Mouse (Mus musculus) embryo, embryonic 11 days (tissue): ENCODE measurements at regions not wholly inside any gene's neighbourhood (a gene's known extent, or its start where the extent isn't known, plus 50 kb on each side); places are given as distances from the start of the nearest gene placed in this dataset.
"Not testable (repeated sequence)": the region's sequence is repeated elsewhere in the genome, so short reads cannot be mapped to it uniquely, and the experiment has no call there.

Experiments used
- DNase-seq: peaks from one replicate; pipeline ENCODE4 v3.0.0-alpha.2; 2015

DNA sequence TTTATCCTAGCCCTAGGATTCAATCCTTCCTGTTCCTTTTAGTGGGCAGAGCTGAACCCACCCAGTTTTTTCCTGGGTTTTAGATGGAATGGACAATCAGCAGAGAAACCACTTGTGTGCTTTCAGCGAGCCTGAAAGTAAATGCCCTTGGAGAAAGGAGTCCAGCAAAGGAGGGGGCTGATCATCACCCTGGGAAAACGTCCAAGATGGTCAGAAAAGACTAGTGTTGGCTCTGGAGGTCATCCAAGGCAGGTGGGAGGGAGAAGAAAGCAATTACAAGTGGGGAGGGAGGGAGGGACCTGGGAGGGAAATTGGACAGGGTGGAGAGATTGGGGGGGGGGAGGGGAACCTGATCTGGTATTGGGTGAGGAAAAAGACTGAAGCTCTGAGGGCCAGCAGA is 55.6 kb upstream of the Zfp366 start:
- DNase-seq: no peak

DNA sequence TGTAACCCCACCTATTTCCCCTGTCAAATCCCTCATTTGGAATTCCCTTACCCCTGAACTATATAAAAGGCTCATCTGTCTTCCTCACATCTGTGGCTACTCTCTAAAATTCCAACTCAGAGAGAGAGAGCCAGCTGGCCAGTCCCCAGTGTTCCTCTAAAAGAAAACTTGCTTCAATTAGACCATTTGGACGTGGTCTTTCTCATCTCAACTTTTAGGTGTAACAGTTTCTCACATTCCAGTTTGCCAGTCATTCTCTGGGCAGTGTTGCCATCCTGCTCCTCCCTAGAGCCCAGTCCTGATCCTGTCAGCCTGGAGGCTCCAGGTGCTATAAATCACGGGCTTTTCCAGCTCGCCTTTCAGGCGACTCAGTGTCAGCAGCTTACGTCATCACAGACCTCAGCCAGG is 56.3 kb upstream of the Zfp366 start:
- no peak for DNase-seq

DNA sequence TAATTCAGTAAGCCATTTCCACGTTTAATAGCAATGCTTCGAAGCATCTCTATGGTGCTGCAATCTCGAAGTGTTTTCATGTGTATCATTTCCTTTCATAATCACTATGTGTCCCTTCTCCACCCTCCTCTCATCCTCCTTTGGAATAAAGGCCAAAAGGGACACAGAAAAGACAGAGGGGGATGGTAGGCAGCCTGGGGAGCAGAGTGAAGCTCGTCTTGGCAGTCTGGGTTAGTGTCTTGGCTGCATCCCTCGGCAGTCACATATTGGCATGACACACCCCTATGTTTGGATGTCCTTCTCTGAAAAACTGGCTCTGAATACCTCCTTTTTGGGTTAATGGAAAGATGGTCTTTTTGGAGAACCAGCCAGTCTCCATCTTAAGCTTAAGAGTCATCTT is 56.9 kb upstream of the Zfp366 start:
- no peak for DNase-seq

DNA sequence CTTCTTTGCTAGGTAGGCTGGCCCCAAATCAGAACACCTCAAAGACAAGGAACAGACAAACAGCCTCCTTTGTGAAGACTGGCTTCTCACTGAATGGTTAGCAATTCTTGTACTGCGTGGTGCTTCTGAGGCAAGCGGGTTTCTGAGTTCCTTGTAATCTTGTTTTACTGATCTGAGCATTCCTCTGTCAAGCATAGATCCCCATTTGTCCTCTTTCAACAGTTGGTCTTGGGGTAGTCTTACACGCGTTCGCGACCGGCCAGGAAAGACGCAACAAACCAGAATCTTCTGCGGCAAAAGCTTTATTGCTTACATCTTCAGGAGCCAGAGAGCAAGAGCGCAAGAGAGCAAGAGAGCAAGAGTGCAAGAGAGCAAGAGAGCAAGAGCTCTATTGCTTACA is 57.7 kb upstream of the Zfp366 start:
- DNase-seq: not testable (repeated sequence)

DNA sequence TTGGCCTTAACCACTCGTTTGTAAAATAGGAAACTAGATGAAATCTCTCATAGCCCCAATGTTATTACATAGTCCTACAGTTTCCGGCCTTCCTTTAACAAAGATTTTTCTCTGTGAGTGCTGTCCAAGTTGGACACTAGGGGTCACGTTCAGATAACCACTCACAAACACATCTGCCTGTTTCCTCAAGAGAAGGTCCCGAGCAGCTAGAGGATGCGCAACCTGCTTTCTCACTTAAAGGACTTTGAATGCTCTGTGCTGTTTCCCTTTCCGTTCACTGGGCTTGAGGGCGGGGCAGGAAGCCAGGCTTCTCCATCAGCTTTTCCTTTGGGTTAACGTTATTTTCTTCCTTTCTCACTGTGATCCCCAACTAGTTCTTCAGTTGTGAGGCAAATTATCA is 58.1 kb upstream of the Zfp366 start:
- DNase-seq: no peak

DNA sequence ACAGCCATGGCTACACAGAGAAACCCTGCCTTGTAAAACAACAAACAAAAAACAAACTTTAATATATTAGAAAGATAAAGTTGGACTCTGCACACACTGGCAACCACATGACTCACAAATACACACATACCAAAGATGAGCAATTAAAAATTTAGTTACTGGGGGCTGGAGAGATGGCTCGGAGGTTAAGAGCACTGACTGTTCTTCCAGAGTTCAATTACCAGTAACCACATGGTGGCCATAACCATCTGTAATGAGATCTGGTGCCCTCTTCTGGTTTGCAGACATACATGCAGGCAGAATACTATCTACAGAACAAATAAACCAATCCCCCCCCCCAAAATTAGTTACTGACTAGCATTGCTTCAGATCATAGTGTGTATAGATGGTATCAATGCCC is 58.7 kb upstream of the Zfp366 start:
- DNase-seq: no peak

DNA sequence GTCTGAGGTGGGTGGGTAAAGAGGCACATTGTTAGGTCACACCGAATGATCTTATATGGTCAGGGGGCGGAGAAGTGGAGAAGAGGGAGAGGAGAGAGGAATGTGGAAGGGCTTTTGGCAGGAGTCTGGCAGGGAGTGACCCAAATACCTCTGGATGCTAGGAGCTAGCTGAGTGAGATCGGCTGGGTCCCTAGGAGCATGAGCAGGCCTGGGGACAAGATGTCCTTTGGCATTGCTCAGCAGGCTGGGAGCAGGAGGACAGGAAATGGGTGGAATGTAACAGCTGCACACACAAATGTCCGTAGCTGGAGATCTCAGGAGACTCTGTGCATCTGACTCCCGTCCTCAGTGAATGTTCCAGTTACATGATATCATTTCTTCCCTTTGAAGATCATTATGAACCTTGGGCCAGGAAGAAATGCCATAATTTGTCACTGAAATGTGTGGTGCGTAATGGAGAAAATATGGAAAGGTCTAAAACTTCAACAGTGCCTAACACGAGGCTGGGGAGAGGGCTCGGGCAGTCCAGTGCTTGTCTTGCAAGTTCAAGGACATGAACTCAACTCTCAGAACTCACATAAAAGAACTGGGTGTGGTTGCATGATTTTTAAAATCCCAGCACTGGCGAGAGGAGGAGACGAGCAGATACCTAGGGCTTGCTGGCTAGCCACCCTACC is 59.6 kb upstream of the Zfp366 start:
- DNase-seq: no peak

DNA sequence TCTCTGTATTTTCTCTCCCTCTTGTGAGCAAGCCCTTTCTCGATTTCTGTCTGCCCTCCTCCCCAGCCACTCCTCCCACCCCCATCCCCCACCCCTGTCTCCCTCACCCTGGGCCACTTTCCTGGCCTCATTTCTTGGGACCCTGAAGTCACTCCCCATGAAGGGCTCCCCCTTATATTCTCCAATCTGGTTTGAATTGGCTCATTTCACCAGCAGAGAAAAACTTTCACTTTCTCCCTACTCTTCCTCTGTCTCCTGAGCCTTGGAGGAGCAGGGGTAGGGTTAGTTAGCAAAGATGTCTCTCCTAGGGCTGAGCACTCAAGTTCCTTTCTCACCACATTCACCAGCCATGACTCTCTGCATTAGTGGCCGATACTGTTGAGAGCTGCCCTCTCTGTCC is 60.5 kb upstream of the Zfp366 start:
- no peak for DNase-seq

DNA sequence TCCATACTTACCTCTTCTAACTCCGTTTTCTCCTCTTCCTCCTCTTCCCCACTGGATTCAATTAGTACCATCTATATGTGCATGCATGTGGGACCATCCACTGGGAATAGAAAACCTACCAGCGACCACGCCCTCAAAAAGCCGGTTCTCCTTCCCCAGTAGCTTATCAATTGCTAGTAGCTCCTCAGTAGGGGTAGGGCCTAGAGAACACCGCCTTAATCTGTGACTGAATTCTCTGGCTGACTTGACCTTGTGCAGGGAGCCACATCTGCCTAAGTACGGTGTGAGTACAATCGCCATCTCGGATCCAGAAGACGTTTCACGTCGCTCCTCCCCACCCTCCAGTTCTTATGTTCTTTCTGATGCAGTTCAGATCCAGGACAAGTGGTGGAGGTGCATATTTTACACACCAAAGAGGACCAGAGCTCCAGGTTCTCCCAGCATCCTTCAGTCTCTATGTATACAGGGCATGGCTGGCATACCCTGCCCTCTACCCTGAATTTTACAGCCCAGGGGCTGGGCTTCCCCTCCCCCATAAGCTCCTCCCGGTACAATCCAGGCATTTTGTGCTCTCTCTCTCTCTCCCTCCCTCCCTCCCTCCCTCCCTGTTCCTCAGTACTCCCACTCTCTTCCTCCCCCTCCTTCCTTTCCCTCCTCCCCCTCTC is 61.0 kb upstream of the Zfp366 start:
- no peak for DNase-seq

DNA sequence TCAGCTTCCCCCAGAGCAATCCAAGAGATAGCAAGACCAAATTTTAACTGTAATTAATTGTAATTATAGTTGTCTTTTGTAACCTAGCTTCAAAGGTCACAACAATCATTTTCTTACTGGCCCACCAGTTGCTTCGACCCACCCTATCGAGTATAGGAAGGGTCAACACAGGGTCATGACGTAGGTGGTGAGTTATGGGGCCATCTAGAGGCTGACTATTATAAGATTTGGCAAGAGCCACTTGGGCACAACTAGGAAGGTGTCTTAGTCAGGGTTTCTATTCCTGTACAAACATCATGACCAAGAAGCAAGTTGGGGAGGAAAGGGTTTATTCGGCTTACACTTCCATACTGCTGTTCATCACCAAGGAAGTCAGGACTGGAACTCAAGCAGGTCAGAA is 62.1 kb upstream of the Zfp366 start:
- not testable (repeated sequence) for DNase-seq

DNA sequence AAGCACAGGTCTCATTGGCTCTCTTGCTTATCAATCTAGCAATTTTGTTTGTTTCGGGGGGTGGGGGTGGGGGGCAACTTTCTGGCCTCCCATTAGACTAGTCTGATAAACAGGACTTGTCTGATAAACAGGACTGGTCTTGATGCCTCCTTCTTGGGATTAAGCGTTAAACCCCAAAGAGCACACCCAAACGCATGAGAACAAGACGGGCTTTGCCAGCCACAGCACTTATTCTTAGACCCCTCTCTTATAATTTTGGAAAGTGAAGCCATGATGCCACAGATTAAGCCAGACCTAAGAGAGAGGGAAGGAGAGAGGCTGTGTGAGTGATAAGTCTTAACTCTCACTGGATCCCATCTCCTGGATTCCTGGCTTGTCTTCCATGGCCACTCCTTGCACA is 63.5 kb upstream of the Zfp366 start:
- no peak for DNase-seq

DNA sequence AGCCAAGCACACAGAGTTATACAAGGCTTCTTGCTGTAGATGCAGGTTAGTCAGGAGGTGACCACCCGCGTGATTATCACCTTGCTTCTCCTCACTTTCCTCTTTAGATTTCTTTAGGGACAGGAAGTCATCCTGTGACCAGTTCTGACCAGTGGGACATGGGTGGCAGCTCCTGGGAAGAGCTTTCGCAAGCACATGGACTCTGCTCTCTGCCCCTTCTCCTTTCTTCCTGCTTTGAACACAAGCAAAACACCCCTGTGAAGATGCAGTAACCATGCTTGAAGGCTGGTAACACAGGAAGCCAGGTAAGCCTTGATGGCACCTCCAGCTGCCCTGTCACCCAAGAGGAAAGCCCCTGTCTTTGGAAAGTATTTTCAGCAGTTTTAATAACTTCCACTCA is 64.7 kb upstream of the Zfp366 start:
- DNase-seq: no peak

DNA sequence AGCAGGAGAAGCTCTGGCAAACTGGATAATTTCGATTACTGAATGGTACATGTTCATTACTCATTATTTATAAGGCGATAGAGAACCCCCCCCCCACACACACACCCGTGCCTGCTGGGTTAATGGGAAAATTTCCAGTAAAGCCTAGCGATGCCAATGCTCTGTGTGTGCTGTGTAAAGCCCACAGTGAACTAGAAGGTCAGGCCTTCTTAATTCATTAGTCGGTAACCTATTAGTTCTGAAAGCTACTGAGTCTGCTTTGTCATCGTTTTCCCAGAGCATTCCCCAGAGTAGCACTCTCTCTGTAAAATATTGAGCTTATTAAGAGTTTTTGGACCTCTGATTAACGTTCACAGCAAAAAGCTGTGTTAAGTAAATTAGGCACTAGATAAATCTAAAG is 65.7 kb upstream of the Zfp366 start:
- DNase-seq: no peak

DNA sequence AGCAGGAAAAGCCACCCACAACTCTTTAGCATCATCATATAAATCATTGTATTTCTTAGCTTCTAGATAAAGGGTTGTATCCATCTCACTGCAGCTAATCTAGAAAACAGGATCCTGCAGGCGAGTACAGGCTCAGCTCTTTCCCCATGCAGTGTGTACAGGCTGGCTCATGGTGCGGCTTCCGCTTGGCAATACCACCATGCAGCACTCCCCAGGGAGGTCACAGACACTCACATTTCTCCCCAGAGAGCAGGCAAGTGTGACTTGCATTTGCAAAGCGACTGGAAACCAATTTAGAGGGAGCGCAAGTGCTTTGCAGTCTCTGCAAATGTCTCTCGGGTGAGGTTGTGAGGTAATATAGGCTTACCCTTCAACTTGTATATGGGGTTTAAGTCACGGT is 69.1 kb upstream of the Zfp366 start:
- no peak for DNase-seq

DNA sequence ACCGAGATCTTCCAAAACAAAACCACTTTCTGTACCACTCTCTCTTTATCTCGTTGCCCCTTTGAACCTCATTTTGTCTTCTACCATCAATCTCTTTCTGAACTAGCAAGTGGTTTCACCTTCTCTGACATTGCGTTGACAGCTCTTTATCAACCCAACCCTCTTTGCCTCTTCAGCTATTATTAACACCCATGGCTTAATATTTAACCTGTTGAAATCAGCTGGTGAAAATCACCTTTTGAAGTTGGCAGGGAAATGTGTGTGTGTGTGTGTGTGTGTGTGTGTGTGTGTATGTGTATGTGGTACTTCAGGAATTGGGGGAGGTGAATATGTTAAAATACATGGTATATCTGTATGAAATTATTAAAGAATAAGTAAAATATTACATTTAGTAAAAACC is 70.1 kb upstream of the Zfp366 start:
- DNase-seq: no peak

DNA sequence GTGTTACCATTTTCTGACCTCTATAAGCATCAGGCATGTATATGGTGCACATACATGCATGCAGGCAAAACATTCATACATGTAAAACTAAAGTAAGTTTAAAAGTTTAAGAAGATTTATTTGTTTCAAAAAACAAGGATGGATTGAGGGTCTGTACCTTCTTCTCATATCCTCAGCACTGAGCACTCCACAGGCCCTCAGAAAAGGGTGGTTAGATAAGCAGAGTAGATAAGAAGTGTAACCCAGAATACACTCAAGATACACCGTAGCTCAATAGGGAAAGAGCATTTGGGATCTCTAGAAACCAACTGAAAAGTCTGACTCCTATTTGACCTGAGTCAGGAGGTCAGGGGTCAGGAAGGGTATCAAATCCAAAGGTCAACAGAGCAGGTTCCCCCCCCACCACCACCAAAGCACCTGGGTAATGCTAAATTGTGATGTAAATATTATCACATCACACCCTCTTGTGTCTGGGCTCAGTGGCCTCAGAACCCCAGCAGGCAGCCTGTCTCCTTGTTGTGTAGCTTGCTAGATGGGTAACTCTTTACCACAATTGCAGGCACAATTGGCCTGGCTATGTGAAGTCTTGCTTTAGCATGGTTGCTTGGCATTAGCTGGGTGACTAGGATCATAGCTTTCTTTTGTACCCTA is 72.8 kb upstream of the Zfp366 start:
- no peak for DNase-seq

DNA sequence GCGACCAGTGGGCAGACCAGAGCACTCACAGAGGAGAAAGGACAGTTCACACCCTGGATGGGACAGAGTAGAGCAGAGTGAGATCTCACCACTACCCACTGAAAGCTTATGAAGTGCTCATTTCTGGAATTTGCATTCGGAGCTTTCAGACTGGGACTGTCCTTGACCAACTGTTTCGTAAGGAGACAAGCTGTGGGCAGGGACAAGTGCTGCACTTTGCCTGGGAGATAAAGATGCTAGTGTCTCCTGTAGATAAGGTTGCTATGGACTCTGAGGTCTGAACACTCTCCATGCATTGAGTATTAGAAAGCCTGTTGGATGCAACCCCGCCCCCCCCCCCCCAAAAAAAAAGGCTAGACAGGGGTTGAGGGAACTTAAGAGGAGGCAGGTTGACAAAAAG is 76.6 kb upstream of the Zfp366 start:
- no peak for DNase-seq

DNA sequence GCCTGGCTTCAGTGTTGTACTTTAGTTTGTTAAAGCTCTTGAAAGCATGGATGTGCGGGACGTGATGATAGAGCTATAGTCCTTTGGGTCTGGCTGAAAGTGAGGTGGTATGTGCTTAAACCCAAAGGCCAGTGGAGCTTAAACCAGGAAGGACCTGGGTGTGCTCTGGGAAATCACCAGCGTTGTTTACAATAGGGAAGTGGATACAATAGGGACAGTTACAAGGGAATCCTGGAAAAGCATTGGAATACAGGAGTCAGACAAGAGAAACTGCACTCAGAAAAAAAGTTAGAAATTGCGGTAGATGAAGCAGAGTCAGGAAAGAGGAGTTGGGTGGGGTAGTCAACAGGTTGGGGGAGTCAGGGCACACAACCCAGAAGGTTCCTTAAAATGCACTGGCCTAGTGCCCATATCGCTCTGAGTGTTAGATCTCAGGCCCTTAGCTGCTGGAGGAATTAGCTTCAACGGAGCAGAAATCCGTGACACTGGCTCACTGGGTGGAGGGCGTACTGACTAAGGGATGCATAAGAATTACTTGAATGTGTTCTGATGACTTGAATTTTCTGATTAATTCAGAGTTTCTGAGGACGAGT is 82.4 kb upstream of the Zfp366 start:
- no peak for DNase-seq

DNA sequence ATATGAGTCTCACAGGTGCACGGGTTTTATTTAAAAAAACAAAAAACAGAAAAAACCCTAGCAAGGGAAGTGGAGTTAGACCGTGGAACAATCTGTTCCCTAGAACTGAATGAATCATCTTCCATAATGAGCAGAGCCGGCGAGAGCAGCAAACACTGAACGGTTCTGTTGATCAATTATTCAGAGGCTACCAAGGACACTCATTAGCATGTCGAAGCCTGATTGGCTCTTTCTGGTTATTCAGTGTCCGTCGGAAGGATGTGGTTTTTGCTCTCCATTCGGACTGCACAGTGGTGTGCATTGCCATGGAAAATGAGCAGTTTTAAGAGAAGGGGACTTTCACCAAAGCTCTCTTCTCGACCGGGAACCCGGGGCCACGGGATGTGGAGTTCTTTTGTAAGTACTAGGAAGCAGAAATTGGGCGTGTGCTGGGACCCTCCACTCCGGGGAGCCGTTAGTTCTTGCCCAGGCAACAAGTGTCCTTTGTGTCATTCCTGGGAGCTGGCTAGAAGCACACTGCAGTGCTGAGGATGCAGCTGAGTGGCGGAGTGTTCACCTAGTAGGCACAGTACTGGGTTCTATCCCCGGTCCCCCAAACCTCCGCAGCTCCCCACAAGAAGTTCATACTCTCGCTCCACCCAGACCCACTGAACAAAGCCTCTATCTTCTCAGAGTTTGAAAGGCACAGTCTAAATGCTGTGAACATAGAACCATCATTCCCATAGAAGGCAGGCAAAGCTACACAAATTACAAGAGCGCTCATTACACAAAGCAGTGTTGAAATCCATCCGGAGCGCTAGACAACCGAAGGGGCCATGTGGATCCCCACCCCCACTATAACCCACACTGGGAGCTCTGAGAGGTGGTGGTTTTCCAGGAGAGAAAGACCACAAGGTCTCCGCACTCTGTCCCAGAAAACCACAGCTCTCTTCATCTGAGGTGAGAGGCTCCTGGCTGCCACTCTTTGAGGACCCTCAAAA is 83.9 kb upstream of the Zfp366 start:
- peak; percentile 72 for DNase-seq

DNA sequence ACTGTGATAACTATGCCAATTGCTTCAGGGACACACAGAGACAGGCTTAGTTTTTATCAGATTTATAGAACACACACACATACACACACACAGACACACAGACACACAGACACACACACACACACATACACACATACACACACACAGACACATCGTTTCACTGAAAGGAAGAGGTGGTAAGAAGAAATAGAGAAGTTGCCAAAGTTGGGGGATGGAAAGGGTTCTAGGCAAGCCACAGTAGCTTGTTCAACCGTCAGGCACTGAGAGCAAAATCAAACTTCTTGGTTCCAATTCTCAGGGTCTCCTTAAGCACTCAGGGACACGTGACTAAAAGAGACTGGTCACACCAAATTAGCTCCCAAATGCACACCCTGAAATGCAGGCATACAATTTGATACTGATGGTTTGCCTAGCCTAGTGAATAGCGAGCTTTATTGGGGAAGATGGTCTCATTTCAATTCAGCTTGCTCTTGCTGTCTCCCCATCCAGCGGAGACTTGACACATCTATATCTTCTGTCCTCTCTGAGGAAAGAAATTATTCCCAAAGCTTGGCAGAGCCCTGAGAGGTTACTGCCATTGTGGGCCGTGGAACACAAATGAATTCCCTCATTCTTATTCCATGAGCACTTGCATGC is 84.7 kb upstream of the Zfp366 start:
- peak; percentile 32 for DNase-seq

DNA sequence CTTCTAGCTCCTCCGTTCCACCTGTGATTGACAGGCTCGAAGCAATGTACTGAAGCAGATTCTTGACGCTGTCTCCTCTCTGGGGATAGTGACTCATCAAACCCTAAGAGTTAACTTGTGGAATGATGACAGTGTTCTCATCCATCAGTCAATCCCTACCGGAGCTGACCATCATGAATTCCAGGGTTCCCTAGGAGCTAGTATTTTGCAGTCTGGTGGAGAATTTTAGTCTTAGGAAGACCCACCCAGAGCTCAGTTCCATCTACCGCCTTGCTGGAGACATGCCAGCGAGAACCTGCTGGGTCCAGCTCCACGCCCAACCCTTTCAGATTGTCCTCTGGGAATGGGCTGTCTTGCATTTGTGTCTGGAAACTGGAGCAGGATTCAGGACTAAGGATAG is 85.4 kb upstream of the Zfp366 start:
- no peak for DNase-seq
